Mouse (Mus musculus) T-helper 2 cell (primary cell): ENCODE results near the gene Arf6.

Experiments used
- in situ Hi-C: fragments of 300-600 bp; cut with MboI, MseI; formaldehyde crosslinking; loops from one replicate; pipeline ENCODE4 v1.15.1; 2025; ENCODE audit warnings: high pct_unique_total_duplicates

The Arf6 gene

DNA sequence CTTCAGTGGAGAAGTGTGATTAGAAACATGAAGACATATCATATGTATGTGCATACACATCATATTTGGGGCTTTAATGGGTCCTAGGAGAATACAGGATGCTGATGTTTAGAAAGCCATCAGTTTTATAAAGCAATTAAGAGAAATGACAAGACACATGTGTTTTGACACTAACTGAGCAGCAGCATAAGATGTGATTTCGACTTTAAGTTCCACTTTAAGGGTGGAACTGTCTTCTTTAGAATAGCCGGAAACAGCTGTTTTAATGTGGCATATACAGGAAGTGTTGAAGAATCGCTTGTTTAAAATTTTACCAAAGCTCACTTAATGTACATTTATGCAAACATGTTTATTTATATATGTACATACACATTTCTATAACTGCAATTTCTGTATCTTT is 41.4 kb downstream of the Arf6 start:
- in situ Hi-C loops, result no loop called here

DNA sequence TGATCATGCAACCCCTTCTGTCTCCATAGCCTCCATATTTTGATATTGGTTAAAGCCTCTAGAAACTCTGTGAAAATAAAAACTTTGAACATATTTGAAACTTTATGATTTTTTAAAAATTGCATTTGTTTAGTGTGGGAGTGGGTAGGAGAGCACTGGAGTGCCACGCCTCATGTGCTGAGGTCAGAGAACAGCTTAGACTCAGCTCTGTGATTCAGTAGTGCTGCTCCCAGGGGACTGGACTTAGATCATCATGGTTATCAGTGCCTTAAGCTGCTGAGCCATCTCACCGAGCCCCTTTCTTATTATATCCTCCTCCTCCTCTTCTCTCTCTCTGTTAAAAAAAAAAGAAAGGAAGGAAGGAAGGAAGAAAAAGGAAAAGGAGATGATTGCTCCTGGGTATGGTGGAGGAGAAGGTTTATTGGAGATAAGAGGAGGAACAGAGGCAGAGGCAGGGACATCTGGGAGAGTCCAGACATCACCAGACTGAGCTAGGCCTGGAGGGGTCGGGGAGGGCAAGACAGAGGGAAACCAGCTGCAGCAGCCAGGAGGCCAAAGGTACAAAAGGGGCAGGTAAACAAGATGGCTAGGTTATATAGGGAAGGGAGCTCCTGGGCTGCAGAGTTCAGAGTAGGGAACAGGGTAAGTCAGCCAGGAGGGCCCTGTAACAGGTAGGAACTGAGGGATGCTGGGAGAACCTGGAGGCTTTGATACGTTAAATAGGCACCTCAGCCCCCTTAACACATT is 43.0 kb downstream of the Arf6 start:
- in situ Hi-C loops, result loop anchor here (5.0 kb wide), 1 partner anchor 33 kb away; no protein-coding TSS in a partner anchor

- in situ Hi-C loops, result loop anchor here (5.0 kb wide), 1 partner anchor 34 kb away; no protein-coding TSS in a partner anchor
These were observed 44.8 kb downstream of the Arf6 start for GRCm38 (mm10) chr12:69416793-69417192.

DNA sequence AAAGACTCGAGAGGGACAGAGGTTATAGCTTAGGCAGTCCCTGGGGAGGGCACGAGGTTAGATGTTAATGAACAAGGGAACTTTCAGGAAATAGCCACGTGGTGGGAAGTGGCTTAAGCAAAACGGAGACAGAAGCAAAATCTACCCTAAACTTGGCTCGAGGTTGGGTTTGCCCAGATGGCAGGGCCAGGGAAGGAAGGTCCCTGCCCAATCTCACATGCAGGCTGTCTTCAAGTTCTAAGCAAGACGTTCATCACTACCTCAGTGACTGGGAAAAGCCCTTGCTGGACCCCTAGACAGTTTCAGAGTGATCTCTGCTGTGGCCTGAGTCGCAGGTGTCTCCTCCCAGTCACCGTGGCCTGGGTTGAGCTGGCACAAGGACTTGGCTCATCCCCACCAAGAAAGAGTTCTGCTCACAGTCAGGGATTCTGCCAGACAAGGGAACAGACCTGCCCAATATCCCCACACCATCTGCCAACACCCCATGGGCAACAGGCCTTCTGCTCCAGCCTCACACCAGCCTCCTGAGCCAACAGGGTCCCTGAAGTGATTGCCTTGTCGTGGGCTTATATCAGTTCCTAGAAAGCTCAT is 45.8 kb downstream of the Arf6 start:
- in situ Hi-C loops, result loop anchor here (5.0 kb wide), 1 partner anchor 35 kb away; no protein-coding TSS in a partner anchor

DNA sequence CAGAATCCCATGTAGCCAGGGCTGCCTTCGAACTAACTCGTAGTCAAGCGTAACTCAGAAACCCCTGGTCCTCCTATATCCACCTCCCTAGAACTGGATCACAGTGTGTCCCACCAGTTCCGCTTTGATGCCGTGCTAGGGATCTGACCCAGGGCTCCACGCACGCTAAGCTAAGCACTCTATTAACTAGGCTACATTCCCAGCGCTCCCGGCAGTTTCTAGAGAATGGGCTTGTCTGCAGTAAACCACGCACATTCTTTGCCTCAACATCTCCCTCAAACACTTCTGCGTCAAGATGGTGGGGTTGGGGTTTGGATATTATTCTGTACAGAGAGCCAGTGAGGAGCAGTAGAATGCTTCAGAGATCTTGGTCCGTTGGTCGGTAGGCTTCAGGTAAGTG is 46.7 kb downstream of the Arf6 start:
- in situ Hi-C loops, result loop anchor here (5.0 kb wide), 1 partner anchor 36 kb away; no protein-coding TSS in a partner anchor

- in situ Hi-C loops, result loop anchor here (5.0 kb wide), 1 partner anchor 37 kb away; no protein-coding TSS in a partner anchor
These were observed 47.2 kb downstream of the Arf6 start for GRCm38 (mm10) chr12:69419017-69419605.

GRCm38 (mm10) chr12:69419606-69420005 is 47.7 kb downstream of the Arf6 start:
- in situ Hi-C loops, result loop anchor here (5.0 kb wide), 1 partner anchor 37 kb away; no protein-coding TSS in a partner anchor

- in situ Hi-C loops, result no loop called here
These were observed 48.8 kb downstream of the Arf6 start for GRCm38 (mm10) chr12:69420716-69421115.

DNA sequence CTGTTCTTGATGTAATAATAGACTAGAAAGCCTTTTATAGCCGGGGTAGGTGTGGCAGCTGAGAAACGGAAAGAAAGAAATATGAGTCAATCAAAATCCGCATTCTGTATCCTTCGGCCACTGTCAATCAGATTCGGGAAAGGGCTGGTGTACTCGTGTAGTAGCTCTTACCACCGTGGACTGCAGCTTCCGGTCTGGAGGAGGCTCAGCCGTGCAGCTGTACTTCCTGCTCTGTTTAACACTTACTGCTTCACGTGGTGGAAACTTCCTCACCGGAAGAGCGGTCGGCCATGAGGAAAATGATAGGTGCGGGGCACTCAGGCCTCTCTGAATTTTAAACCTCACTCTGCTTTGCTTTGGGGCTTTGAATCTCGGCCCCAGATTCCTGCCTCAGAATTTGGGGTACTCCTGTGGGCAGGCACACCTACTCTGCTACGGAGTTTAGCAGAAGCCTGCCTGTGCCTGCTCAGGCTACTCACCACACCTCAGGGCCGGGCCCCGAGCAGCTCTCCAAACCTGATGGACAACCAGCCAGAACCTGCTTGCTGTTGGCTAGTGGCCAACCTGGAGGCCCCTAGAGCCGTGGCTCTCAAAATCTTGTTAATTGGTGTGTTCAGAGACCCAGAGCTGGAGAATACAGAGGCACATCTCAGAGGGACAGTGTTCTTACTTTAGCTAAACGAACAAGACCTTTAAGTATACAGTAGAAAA is 51.0 kb downstream of the Arf6 start:
- in situ Hi-C loops, result no loop called here
